Mouse (Mus musculus) hindbrain, embryonic 14.5 days (tissue): Measurements from ENCODE around the gene Bpifa2. TPM values are rescaled to one million over a fixed set of nuclear protein-coding genes. Genes with fewer than 3 reads are reported as not detected.
"Not testable (repeated sequence)": the region's sequence is repeated elsewhere in the genome, so short reads cannot be mapped to it uniquely, and the experiment has no call there.

Experiments used
- ATAC-seq: fragments of 200-750 bp; cut with Nextera tagmentation; 2 replicates; pipeline ENCODE4 v1.8.0; 2017; ENCODE audit warnings: moderate number of reproducible peaks, mild to moderate bottlenecking, moderate TSS enrichment, moderate library complexity; ENCODE audit not compliant: low FRiP score
- DNase-seq: peaks from one replicate; pipeline ENCODE4 v3.0.0-alpha.2; 2015; ENCODE audit warnings: low spot score
- H3K27ac ChIP-seq: fragments of 300-500 bp; sonication (generic); 2 replicates; pipeline ENCODE4 v1.5.1; 2014; ENCODE audit warnings: mild to moderate bottlenecking, moderate library complexity
- H3K27me3 ChIP-seq: fragments of 300-500 bp; sonication (generic); 2 replicates; pipeline ENCODE4 v1.6.1; 2014; ENCODE audit warnings: mild to moderate bottlenecking, low read length, mixed read lengths; ENCODE audit not compliant: control insufficient read depth, insufficient read depth
- H3K36me3 ChIP-seq: fragments of 300-500 bp; sonication (generic); replicated peaks from 2 replicates; pipeline ENCODE4 v1.6.1; 2014; ENCODE audit not compliant: control insufficient read depth, insufficient read depth
- H3K4me1 ChIP-seq: fragments of 300-500 bp; sonication (generic); replicated peaks from 2 replicates; pipeline ENCODE4 v1.6.1; 2014; ENCODE audit warnings: antibody characterized with exemption, low read length, mixed read lengths; ENCODE audit not compliant: control insufficient read depth, insufficient read depth
- H3K4me2 ChIP-seq: fragments of 300-500 bp; sonication (generic); replicated peaks from 2 replicates; pipeline ENCODE4 v1.6.1; 2014; ENCODE audit warnings: mild to moderate bottlenecking, moderate library complexity
- H3K4me3 ChIP-seq: fragments of 300-500 bp; sonication (generic); replicated peaks from 2 replicates; pipeline ENCODE4 v1.5.1; 2014; ENCODE audit warnings: mild to moderate bottlenecking, low read length
- H3K9ac ChIP-seq: fragments of 300-500 bp; sonication (generic); 2 replicates; pipeline ENCODE4 v1.6.1; 2014
- H3K9me3 ChIP-seq: fragments of 300-500 bp; sonication (generic); 2 replicates; pipeline ENCODE4 v1.6.1; 2016; ENCODE audit warnings: low read length; ENCODE audit not compliant: control insufficient read depth
- WGBS: fragments of 180-500 bp; shearing (Covaris S2); extraction: QIAGEN DNeasy Blood & Tissue Kit; methylation state at CpG from one replicate; pipeline ENCODE4 v1.1.7; 2014; 5-methylcytosine and 5-hydroxymethylcytosine counted together
- polyA plus RNA-seq: library from polyadenylated mRNA; unstranded; fragments of >200 nt; fragmentation: Nextera tagmentation; extraction: Ambion mirVana; gene quantifications from 2 replicates; pipeline ENCODE4 v1.2.1, GENCODE M21; 2014

Gene Bpifa2
- polyA plus RNA-seq, 1 experiment from 2014 or later: not detected

GRCm38 (mm10) chr2:154005734-154006133 is 2.3 kb upstream of the Bpifa2 start:
- H3K9me3 ChIP-seq: no peaks in the 10 kb centered on the region
- no peaks in the 10 kb centered on the region for H3K27me3 ChIP-seq
- ATAC-seq (no peak), DNase-seq (no peak)
- no peak overlapping the region for H3K4me2 ChIP-seq
- H3K27ac ChIP-seq: no peak overlapping the region
- no peaks in the 10 kb centered on the region for H3K4me1 ChIP-seq
- H3K9ac ChIP-seq: no peak overlapping the region
- no peaks in the 10 kb centered on the region for H3K36me3 ChIP-seq
- 87% methylated on average over 4 of the region's 4 CpGs for WGBS
- no peak overlapping the region for H3K4me3 ChIP-seq

DNA sequence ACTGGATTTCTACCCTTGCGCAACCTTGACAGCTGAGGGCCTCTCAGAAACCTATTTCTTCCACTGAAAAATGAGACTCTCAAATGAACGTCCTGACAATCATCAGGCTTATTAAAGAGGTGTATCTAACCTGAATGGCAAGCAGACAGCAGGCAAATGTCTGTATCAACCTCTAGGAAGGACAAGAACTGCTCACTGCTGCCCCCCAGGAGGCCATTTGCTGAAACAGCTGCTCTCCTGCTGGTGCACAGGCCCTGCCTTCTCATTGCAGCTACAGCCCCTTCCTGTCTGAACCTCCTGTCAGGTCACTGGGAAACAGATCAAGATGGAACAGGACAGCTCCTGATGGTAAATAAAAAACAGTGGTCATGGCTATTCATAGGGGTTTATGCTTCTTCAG is 1.7 kb upstream of the Bpifa2 start:
- H3K9ac ChIP-seq: no peak overlapping the region

DNA sequence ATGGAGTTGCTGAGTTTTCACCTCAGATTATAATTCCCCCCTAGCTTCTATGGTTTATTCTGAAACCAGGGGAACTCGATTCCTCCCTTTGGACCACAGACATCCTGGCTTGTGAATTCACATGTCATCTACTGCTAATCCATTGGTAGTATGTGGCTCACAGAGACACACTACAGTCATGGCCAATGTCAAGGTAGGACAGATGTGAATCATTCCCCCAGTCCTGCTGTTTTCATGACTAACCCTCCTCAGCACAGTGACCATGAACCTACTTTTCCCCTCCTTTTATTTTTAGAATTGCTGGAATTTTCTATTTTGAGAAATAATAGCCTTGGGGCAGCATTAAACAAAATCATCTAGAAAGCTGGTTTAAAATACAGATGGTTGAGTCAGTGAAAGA is 684 bp upstream of the Bpifa2 start:
- no peaks in the 10 kb centered on the region for H3K36me3 ChIP-seq
- no peak overlapping the region for H3K9ac ChIP-seq
- H3K4me2 ChIP-seq: no peak overlapping the region
- DNase-seq (no peak), ATAC-seq (no peak)
- no peak overlapping the region for H3K27ac ChIP-seq
- no peaks in the 10 kb centered on the region for H3K9me3 ChIP-seq
- H3K27me3 ChIP-seq: no peaks in the 10 kb centered on the region
- no peaks in the 10 kb centered on the region for H3K4me1 ChIP-seq
- no peak overlapping the region for H3K4me3 ChIP-seq
- whole genome bisulfite sequencing: 76% methylated on average over 1 of the region's 1 CpGs

More for the DNA sequence above, 1.7 kb upstream of the Bpifa2 start:
- H3K36me3 ChIP-seq: no peaks in the 10 kb centered on the region
- H3K9me3 ChIP-seq: no peaks in the 10 kb centered on the region
- H3K27ac ChIP-seq: no peak overlapping the region
- no peak for ATAC-seq
- WGBS: 90% methylated on average over 2 of the region's 2 CpGs
- H3K4me1 ChIP-seq: no peaks in the 10 kb centered on the region
- no peak overlapping the region for H3K4me3 ChIP-seq
- no peak overlapping the region for H3K4me2 ChIP-seq
- DNase-seq: no peak
- H3K27me3 ChIP-seq: no peaks in the 10 kb centered on the region

DNA sequence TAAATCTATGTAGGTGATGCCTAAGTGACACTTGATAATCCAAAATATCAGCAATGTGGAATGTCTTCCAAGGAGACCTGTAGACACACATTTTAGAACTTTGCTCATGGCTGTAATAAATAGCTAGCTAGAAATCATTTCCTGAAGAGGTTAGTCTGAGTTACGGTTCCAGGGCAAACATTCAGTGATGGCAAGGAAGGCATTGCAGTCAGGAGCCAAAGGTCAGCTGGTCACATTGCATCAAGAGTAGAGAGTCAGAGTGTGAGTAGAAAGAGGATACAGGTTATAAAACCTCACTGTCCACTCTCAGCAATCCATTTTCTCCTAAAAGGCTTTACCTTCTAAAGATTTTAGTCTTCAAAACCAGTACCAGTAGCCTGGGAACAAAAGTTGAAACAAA is 9.9 kb downstream of the Bpifa2 start:
- no peak overlapping the region for H3K4me3 ChIP-seq
- ATAC-seq (no peak), DNase-seq (no peak)
- 90% methylated on average over 1 of the region's 1 CpGs for WGBS
- H3K9ac ChIP-seq: no peak overlapping the region
- H3K27me3 ChIP-seq: no peaks in the 10 kb centered on the region
- H3K36me3 ChIP-seq: no peaks in the 10 kb centered on the region
- H3K27ac ChIP-seq: no peak overlapping the region
- no peaks in the 10 kb centered on the region for H3K4me1 ChIP-seq
- no peaks in the 10 kb centered on the region for H3K9me3 ChIP-seq
- no peak overlapping the region for H3K4me2 ChIP-seq

DNA sequence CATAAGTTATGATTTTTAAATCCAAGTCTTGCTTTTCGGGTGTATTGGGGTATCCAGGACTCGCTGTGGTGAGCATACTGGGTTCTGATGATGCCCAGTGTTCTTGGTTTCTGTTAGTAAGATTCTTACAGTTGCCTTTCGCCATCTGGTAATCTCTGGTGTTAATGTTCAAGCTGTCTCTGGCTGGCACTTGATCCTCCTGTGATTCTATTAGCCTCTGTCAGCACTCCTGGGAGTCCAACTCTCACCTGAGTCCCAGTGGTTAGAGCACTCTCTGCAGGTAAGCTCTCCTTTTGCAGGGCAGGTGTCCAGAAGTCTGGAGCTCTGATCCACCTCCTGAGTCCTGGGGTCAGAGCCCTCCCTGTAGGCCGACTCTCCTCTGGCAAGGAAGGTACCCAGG is 16.6 kb downstream of the Bpifa2 start:
- H3K27me3 ChIP-seq, H3K27ac ChIP-seq, H3K4me1 ChIP-seq, H3K9me3 ChIP-seq, H3K9ac ChIP-seq, ATAC-seq, DNase-seq, H3K36me3 ChIP-seq, H3K4me3 ChIP-seq, H3K4me2 ChIP-seq: not testable (repeated sequence)
- 81% methylated on average over 4 of the region's 4 CpGs for WGBS

GRCm38 (mm10) chr2:154038932-154039331 is 30.9 kb downstream of the Bpifa2 start:
- Histone ChIP-seq H3K4me1 (no peaks in the 10 kb centered on the region), H3K36me3 (no peaks in the 10 kb centered on the region), H3K27me3 (no peaks in the 10 kb centered on the region), H3K4me2 (no peak overlapping the region), H3K9ac (no peak overlapping the region), H3K4me3 (no peak overlapping the region), H3K9me3 (no peaks in the 10 kb centered on the region), H3K27ac (no peak overlapping the region)
- DNase-seq (no peak), ATAC-seq (no peak)
- WGBS: 63% methylated on average over 2 of the region's 2 CpGs

DNA sequence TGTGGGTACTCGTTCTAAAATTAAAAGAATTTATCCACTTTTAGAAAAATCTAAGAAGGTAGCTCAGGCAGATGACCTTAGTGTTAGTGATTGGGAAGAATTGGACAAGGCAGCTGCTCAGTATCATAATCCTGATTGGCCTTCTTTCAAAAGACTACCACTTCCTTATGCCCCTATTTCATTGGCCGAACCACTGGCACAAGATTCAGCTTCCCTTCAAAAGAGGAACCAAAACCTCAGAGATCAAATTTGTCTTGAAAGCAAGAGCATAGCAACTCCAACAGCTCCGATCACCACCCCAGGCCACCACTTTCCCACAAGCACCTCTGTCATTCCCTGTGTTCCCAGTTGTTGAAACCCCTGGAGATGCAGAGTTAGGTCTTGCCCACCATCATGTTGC is 36.7 kb downstream of the Bpifa2 start:
- Histone ChIP-seq H3K27ac (no peak overlapping the region), H3K4me2 (no peak overlapping the region), H3K9me3 (no peaks in the 10 kb centered on the region), H3K4me1 (no peaks in the 10 kb centered on the region), H3K4me3 (no peak overlapping the region), H3K9ac (no peak overlapping the region), H3K36me3 (no peaks in the 10 kb centered on the region), H3K27me3 (no peaks in the 10 kb centered on the region)
- ATAC-seq (no peak), DNase-seq (no peak)
- 89% methylated on average over 3 of the region's 3 CpGs for WGBS

- ATAC-seq (no peak), DNase-seq (no peak)
- Histone ChIP-seq H3K9ac (no peak overlapping the region), H3K4me2 (no peak overlapping the region), H3K4me1 (no peaks in the 10 kb centered on the region), H3K36me3 (no peaks in the 10 kb centered on the region), H3K27me3 (no peaks in the 10 kb centered on the region), H3K27ac (no peak overlapping the region), H3K9me3 (no peaks in the 10 kb centered on the region), H3K4me3 (no peak overlapping the region)
- 67% methylated on average over 2 of the region's 2 CpGs for WGBS
Measured at GRCm38 (mm10) chr2:154058690-154059089, 50.6 kb downstream of the Bpifa2 start.

Other genes with a start within 250 kb of the Bpifa2 start
- gene Efcab8, start 228.3 kb upstream of the Bpifa2 start, polyA plus RNA-seq: not detected in 2 replicates
- gene Sun5, start 137.2 kb upstream of the Bpifa2 start, polyA plus RNA-seq: not detected in 2 replicates
- gene Bpifb2, start 133.2 kb upstream of the Bpifa2 start, polyA plus RNA-seq: not detected in 2 replicates
- 0.12 TPM in 1 of 2 replicates, not detected in the other for gene Bpifb6, start 107.9 kb upstream of the Bpifa2 start, polyA plus RNA-seq
- gene Bpifb3, start 90.0 kb upstream of the Bpifa2 start, polyA plus RNA-seq: not detected in 2 replicates
- not detected in 2 replicates for gene Bpifb4, start 70.1 kb upstream of the Bpifa2 start, polyA plus RNA-seq
- gene Bpifa6, start 33.3 kb upstream of the Bpifa2 start, polyA plus RNA-seq: not detected in 2 replicates
- not detected in 2 replicates for gene Bpifa3, start 122.1 kb downstream of the Bpifa2 start, polyA plus RNA-seq
- not detected in 2 replicates for gene Bpifa1, start 134.6 kb downstream of the Bpifa2 start, polyA plus RNA-seq
- not detected in 2 replicates for gene Bpifa5, start 154.3 kb downstream of the Bpifa2 start, polyA plus RNA-seq
- 0.20 and 0.27 TPM in 2 replicates for gene Bpifb1, start 182.6 kb downstream of the Bpifa2 start, polyA plus RNA-seq
- 0.17 and 0.78 TPM in 2 replicates for gene Bpifb5, start 215.5 kb downstream of the Bpifa2 start, polyA plus RNA-seq
- not detected in 2 replicates for gene Bpifb9a, start 249.6 kb downstream of the Bpifa2 start, polyA plus RNA-seq